Mouse (Mus musculus) adrenal gland, adult (tissue): Measurements from ENCODE around the gene Nanos2.

Source experiments
- DNase-seq, 2 experiments: peaks; one replicate each; pipeline ENCODE4 v3.0.0; 2022 to 2023; ENCODE audit warnings: low spot score in 1 of 2; ENCODE audit not compliant: inconsistent age in 2 of 2

Nanos2 gene

DNA sequence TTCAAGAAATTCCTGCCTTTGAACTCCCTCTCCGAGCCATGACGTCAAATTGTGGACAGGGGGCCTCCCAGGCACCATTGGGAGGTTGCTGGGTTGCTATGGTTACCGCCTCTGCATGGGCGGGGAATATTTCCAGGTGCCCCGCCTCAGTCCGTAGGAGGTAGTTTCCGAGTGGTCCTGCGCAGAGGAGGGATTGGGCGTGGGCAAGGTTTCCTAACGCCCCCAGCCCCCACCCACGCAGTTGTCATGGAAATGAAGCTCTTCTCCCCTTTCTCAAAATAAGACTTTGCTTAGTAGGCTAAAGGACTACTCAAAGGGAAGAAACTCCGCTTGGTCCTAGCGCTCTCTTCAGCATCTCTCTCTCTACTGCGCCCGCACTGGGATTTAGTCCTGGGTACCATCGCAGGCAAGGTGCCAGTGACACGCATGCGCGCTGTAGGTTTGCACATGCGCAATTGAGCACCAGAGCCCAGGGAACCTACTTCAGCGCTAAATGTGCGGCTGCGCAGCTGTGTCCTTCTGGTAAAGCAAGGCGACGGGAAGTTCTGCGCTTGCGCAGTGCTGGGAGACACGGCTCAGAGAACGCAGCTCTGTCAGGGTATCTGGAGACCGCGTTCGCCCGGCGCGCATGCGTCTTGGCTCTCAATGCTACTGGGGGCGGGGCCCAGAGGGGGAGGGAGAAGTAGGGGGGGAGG lies 3.5 kb downstream of the Nanos2 start, which contains the start of gene Mypop:
Gene Mypop (plus strand): TSS at position 645 of the 695 bp plus-strand sequence.
- peak; percentile 100 for DNase-seq

DNA sequence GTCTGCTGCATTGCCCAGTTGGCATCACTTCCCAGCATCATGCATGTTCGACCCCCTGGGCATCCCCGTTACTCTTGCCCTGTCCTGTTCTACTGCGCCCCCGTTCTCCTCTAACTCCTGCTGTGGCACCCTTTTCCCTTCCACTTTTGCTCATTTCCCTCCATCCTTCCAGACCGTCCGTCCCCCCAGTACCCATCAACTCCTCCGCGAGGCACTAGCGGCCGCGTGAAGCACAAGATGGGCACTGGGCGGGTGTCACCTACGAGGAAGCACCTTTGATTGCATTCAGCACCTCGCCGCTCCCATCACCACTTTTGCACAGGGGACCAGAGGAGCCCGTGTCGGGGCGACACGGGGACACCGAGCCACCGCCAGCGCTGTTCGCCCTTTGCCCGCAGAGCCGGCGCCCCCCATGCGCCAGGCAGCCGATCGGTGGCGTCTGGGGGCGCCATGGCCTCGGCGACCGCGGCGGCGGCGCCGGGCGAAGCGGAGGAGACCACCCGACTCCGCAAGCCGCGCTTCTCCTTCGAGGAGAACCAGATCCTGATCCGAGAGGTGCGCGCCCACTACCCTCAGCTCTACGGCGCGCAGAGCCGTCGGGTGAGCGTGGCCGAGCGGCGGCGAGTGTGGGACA lies 4.6 kb downstream of the Nanos2 start:
- DNase-seq: peak; percentile 60 to 82

DNA sequence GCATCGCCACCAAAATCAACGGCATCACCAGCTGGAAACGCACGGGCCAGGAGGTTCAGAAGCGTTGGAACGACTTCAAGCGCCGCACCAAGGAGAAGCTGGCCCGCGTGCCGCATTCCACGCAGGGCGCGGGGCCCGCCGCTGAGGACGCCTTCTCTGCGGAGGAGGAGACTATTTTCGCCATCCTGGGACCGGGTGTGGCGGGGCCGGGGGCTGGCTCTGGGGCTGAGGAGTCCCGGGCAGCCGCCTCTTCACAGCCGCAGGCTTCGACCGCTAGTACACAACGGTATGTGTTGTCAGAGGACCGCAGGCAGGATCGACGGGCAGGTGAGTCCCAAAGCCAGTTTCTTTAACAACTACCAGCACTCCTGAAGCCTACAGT lies 5.1 kb downstream of the Nanos2 start:
- DNase-seq: peak; percentile 57 to 77

DNA sequence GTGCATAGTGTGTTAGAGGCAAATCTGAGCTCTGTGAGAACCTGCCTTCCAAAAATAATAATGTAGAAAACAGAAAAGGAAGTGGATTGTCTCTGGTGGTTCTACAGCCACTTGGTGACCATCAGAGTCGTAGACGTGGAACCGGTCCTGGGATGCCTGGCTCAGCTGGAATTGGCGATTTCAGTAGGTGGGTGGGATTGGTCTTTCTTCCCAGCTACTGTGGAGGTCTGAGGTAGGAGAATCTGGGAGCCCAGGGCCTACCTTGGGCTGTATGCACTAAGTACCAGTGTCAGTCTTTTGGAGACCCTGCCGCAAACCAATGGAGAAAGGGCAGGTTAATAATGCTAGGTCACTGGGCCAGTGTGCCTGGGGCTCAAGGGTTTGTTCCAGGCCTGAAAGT lies 5.8 kb downstream of the Nanos2 start:
- peak in 1 of 2 experiments; percentile 35 for DNase-seq

DNA sequence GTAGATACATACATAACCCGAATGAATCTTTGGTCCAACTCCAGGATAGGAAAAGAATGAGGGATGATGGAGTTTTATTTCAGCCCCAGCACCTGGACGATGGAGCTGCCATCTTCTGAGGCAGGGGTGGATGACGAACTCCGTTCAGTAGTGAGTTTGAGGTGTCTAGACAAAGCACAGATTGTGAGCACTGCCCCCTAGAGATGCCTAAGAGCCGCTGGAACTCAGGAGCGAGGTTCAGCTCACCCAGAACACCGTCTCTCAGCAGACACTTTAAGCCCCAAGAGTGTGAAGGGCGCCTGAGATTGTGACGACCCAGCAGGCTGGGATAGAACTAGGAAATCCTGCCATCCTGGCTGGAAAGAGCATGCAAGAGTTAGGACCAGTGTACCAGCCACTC lies 11.6 kb downstream of the Nanos2 start:
- peak in 1 of 2 experiments; percentile 43 for DNase-seq

DNA sequence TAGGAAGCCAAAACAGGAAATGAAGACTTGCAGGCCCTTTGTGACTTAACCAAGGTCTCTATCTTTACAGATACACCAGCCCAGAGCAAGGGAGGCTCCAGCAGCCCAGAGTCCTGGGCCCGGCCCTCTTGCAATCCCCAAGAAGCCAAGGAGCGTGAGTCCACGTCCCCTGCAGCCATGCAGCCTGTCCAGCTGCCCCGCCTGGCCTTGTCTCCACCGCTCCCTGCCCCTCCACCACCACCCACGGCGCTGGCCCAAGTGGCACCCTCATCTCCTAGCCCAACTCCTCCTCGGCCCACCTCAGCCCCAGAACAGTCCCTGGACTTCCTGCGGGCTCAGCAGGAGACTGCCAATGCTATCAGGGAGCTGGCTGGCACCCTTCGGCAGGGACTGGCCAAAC lies 13.2 kb downstream of the Nanos2 start:
- DNase-seq: peak in 1 of 2 experiments; percentile 51

DNA sequence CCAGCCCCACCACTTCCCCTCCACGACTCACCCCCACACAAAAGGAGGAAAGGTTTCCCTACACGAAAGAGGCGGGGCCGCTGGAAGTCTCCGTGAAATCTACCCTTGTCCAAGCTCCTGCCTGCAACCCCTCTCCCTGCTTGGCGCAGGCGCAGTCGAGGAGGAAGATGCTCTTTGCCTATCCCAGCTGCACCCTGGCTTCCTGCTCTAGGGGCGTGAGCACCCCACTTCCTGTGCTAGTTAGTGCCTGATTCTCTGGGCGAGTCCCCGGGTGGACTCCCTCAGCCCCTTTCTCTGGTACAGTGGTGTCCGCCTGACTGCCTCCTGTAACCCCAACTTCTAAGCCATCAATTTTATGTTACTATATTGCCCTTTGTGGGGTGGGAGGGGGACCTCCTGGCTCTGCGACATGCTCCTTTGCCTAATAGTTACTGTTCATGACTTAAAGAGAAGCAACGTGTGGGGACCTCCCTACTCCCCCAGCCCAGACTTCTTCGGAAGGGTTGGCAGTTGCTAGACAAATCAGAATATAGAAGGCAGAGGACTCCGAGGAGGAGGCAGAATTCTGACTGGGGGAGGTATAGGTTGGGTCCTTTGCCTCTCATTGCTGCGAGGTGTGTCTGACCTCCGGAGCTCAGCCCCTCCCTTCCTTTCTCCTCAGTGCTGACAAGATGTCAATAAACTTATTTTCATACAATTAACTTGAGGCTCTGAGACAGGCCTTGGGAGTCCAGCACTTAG lies 14.0 kb downstream of the Nanos2 start:
- DNase-seq: peak; percentile 73 to 81

DNA sequence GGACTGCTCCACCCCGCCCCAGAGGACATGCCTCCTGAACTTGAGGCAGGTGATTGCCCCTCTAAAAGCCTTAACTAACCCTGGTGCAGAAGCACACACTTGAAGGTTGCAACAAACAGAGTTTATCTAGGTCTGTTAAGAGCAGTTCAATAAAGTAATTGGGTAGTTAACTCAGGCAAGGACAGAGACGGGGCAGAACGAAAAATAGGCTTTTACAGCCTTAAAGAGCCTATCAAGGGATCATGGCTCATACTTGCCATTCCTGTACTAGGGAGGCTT lies 14.5 kb downstream of the Nanos2 start:
- no peak for DNase-seq

DNA sequence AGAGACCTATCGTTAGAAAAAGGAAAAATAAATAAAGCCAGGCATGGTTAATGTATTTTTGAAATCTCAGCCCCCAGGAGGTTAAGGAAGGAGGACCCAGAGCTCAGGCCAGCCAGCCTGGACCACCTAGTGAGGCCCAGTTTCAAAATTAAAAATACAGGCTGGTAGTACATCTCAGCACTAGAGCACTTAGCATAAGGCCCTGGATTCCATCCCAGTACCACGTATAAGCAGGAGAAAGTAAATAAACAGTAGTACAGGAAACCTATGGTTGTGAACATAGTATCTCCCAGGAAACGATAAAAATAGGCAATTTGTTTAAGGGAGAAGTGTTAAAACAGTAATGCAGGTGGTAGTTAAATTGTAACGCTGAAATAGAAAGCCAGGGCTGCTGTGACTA lies 14.9 kb downstream of the Nanos2 start:
- DNase-seq: peak in 1 of 2 experiments; percentile 60

DNA sequence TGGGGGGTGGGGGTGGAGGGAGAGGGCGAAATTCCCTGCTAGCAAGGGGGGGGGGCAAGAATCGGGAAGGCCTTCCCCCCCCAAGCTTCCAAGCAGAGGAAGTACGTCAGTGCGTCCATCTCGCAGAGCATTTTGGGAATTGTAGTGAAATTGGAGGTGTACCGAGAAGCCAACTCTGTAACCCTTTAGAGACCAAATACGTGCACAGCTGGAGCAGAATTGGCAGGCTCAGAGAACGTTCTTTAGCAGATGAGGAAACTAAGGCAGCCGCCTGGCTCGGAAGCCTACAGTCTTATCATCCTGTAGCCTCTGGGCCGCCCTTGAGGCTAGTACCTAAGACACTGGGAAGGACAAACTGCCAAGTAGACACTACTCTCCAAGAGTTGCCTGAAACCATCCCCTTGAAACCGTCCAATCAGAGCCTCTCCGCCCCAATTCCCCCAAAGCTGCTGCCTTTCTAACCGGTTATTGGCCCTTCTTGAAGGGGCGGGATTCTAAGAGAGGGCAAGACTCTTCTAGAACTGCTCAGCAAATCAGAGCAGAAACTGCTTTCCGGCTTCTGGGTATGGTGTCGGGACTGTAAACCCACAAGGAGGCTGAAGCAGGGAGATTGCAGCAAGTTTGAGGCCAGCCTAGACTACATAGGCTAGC lies 15.8 kb downstream of the Nanos2 start:
- DNase-seq: peak; percentile 86 to 94

DNA sequence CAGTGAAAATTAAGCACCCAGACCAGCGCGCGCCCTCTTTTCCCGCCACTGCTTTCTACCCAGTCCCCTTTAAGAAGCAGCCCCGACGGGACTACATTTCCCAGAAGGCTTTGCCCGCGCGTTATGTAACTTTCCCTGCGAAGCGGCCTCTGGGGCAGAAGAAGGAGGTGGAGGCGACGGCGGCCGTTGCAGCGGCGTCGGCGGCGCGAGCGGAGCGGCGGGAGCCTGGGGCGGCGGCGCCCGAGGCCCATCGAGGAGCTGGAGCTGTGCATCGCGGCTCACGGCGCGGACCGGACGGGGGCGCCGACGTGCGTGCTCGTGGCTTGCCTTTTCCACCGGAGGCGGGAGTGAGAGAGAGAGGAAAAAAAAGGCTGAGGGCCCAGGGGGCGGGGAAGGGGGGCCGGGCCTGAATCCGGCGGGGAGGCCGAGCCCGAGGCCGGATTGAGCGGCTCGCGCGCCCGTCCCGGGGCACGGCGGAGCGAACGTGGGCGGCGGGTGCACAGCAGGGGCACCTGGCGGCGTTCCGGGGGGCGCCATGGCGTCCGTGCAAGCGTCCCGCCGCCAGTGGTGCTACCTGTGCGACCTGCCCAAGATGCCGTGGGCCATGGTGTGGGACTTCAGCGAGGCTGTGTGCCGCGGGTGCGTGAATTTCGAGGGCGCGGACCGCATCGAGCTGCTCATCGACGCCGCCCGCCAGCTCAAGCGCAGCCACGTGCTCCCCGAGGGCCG lies 16.9 kb downstream of the Nanos2 start, which contains the start of gene Irf2bp1:
Gene Irf2bp1 (plus strand): TSS at position 143 of the 729 bp plus-strand sequence.
- peak; percentile 95 to 98 for DNase-seq

DNA sequence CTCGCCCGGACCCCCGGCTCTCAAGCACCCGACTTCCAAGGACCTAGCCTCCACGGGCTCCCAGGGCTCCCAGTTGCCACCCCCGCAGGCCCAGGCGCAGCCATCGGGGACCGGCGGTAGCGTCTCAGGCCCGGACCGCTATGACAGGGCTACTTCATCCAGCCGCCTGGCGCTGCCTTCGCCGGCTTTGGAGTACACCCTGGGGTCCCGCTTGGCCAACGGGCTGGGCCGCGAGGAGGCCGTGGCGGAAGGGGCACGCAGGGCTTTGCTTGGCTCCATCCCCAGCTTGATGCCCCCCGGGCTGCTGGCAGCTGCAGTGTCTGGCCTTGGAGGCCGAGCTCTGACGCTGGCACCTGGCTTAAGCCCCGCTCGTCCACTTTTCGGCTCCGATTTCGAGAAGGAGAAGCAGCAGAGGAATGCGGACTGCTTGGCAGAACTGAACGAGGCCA lies 17.5 kb downstream of the Nanos2 start:
- peak; percentile 69 to 85 for DNase-seq

DNA sequence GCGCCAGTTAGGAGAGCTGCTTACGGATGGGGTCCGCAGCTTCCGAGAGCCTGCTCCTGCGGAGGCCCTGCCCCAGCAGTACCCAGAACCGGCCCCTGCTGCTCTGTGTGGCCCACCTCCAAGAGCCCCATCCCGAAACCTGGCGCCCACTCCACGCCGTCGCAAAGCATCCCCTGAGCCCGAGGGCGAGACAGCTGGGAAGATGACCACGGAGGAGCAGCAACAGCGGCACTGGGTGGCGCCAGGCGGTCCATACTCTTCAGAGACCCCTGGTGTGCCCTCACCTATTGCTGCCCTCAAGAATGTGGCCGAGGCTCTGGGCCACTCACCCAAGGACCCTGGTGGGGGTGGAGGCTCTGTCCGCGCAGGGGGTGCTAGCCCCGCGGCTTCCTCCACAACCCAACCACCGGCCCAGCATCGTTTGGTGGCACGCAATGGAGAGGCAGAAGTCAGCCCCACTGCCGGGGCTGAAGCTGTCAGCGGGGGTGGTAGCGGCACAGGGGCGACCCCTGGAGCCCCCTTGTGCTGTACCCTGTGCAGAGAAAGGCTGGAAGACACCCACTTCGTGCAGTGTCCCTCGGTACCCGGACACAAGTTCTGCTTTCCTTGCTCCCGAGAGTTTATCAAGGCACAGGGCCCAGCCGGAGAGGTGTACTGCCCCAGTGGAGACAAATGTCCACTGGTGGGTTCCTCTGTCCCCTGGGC lies 18.4 kb downstream of the Nanos2 start:
- peak; percentile 59 to 61 for DNase-seq

DNA sequence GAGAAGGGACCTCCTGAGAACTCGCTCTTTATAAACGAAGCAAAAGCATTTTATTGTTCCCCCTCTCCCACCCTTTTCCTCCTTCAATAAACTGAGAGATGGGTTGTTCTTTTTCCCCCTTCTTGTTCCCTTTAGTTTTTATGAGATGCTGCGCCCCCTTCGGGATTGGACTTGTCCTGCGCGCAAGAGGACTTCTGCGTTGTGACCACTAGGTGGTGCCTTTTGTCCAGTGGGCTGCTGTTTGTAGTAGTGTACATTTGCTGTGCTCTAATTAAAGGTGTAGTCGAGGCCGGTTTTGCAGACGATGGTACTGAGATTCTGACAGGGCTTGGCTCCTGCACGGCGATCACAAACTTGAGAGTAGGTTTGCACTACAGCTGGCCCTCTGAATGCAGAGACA lies 19.3 kb downstream of the Nanos2 start:
- peak; percentile 82 to 95 for DNase-seq

DNA sequence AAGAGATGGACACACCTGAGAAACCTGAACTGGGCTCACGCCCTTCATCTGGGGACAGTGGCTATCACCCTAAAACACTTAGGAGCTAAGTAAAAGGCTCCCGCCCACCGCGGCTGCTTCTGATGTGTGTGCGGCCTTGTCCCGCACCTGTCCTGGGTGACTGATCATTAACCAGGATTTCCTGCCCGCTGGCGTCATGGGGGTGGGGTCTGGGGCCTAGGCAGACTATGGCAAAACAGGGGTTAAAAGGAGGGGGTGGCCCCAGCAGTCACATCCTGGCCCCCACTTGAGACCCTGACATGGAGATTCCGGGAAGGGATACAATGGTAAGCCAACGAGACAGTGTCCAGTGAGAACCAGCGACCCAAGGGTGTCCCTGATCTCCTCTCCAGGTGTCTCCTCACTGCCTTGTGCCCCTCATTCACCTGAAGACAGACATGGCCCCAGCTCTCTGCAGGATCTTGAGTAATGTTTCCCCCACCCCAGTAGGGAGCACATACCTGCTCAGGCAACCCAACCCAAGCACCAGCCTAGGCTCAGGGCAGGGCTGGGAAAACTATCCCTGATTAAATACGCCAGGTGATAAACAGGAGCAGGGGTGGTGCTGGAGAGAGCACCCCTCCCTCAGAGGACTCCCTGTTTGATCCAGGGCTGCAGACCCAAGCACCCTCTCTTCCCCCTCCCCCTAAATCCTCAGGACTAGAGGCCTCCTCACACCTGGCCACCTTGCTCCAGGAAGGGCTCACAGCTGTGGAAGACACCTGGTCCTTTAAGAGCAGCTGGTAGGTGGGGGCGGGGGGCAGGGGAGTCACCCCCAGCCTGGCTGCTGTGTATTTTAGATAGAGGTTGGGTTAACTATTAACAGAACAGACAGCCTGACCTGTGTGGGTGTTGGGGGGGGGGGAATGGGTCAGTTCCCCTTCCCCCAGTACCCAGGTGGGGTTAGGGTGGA lies 20.1 kb downstream of the Nanos2 start:
- DNase-seq: peak in 1 of 2 experiments; percentile 48

DNA sequence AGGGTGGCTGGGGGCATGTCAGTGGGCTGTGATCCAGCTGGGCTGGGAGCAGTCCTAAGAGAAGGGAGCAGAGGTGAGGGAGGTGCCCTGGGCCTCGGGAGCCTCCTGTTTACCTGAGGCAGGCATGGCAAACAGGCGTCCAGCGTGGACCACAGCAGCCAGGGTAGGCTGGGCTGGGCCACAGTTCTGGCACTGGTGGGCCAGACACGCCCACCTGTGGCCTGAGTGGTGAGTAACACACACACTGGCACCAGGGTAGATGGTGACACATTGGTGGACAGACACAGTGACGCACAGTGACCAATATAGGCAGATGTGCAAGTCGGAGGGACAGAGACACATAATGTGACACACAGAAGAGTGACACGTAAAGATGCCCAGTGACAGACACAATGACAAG lies 23.4 kb downstream of the Nanos2 start:
- peak in 1 of 2 experiments; percentile 56 for DNase-seq

DNA sequence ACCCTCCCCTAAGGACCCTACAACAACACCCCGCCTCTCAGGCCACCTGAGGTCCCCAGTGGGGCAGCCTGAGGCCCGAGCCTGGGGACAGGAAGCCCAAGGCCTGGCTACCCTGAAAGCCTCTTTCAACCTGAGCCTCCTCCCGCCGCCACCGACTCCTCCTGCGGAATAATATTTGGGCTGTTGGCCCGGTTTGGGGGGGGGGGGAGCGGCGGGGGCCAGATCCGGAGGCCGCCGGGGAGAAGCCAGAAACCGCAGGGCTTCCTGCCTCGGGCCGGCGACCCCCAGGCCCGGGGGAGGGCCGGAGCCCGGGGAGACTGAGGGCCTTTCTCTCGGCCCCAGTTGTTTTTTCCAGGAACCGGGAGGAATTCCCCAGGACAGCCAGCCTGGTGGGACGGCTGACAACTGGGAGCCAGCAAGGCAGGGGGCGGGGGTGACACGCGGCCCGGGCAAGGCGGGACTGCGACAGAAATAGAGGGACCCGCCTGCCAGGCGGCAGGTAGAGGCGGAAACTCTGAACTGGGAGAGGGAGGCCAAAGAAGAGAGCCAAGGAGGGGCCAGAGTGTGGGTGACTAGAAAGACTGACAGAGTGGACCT lies 24.9 kb downstream of the Nanos2 start:
- DNase-seq: peak; percentile 56 to 79

DNA sequence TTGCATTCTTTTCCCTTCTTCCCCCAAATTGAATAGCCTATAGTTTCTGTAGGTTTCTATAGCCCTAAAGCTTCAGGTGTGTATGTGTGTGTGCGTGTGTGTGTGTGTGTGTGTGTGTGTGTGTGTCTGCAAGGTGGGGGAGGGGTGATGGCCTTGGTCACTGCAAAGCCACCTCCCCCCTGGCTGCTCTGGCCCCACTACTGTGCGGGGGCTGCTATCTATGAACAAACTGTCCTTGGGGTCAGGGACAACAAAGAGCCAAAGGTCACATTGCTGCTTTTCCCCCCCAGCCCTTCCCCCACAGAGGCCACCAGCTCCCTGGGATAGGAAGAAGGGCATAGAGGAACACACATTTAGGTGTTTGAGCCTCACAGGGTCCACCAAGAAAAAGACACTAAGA lies 25.7 kb downstream of the Nanos2 start:
- peak; percentile 52 to 58 for DNase-seq

DNA sequence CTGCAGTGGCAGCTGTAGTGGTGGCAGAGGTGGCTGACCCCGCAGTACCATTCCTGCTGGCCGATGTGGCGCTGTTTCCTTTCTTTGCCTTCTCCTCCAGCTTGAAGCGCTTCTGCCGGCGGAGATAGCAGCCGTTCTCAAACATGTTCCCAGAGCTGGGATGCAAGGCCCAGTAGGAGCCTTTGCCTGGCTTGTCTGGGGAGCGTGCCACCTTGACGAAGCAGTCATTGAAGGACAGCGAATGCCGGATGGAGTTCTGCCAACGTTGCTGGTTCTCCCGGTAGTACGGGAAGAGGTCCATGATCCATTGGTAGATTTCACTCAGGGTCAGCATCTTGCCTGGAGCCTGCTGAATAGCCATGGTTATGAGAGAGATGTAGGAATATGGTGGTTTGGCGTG lies 27.3 kb downstream of the Nanos2 start:
- no peak for DNase-seq
